Mouse (Mus musculus) thymus, postnatal 10 days (tissue): ENCODE measurements around the gene Hoxb9.

Experiments
- DNase-seq, 2 experiments: peaks; one replicate each; pipeline ENCODE4 v3.0.0; 2021; ENCODE audit warnings: low spot score in 2 of 2

Hoxb9 gene

GRCm38 (mm10) chr11:96313806-96314428 lies 42.7 kb downstream of the Hoxb9 start:
- no peak for DNase-seq

DNA sequence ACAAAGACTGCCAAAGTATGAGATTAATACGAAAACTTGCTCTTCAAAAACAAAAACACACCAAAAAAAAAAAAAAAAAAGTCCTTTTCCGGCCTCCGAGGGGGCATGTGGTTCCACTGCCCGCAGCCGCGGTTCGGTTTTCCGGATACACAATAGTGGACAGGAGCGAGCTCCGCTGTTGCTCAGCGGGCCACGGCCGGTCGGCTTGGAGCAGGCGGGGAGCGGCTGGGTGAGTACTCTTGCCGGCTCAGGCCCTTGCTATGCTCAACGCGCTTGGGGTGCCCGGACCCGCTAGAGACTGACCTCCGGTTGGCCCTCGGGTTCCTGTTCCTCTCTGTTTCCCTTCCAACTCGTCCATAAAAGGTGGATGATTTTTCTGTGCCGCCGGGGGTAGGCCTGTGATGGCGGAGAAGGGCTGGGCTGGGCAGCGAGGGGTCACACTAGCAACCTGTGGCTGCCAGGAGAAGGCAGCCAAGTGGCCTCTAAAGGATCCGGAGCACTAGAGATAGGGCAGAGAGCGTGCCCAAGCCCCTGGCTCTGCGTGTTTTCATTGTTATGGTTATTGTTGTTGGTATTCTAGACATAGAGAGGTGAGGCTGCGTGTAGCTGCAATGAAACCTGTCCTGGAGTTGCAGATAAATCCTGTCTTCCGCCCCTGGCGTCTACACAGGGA lies 43.5 kb downstream of the Hoxb9 start:
- DNase-seq = no peak

DNA sequence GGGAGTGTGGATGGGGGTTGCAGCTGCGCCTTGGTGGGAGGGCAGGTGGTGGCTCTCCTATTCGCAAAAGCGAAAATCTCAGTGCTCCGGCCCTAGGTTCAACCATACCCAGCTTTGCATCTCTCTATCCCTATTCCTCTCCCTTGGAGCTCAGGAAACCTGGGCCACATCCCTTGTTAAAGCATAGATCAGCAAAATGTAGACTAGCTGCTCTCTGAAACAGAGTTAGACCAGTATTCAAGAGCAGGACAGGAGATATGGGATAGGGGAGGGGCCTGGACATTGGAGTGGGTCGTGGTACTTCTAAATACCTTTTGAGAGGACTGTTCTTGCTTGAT lies 44.1 kb downstream of the Hoxb9 start:
- no peak for DNase-seq

DNA sequence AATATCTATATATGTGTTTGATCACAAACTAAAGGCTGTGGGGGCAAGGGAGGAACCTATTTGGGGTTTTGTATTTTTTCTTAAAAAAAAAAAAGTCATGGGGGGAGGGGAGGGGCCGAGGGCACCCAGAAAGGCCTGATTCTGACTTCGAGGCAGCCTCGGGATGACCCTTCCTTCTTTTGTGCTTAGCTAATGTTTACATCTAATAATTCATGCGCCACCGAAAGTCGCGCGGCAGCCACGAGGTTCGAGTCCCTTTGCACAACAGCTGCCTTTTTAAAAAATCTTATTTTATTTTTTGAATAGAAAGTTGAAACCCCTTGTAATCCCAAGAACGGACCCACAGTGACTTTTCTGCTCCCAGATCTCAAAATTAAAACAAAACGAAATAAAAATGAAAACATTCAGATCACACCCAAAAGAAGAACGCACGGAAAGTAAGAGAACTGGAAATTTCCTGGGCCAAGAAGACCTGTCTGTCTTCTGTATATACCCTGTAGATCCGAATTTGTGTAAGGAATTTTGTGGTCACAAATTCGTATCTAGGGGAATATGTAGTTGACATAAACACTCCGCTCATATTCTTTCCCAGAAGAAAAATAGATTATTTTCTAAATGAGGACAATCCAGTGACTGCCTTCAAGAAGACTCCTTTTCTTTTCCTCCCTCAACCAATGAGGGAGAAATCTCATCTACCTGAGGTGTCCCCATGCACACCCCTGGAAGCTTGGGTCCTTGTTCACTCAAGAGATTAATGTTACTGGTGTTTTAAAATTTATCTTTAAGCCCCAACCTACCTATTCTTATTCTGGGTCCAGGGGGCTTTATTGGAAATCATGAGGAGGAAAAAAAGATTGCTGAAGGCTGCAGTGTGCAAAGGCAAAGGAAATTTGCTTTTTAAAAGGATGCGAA lies 45.7 kb downstream of the Hoxb9 start:
- DNase-seq = no peak

DNA sequence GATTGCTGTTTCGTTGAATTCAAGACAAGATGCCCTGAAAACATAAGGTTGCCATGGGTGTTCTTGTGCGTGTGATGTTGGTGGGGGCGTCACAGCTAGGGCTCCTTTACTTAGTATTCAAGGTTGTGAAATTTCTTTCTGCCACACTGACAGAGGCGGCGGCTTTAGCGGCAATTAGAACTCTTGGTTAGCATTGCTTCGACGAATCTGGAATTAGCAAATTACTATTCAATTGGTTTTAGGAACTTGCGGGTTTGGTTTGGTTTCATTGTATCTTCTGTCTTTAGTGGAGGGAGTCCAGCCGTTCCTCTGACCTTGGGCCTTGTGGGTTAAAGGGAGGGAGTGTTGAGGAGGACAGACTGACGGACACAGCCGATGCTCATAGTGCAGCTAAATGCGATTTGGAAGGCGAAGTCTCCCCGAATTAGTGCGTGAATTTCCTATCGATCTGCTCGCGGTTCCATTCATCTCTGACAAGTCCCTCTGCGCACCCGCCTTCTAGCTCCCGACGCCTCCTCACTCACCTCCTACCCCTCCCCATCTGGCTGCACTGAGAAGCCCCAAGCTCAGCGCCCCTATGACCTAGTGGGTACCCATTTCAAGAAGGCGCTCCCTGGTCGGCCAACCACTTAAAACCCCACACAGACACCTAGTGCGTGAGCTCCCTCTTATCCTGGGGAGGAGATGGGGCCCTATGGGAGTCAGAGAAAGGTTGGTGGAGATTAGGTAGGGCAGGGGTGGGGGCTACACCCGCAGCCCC lies 46.5 kb downstream of the Hoxb9 start, which contains the start of gene Hoxb4:
Gene Hoxb4, plus strand, starts transcription at position 660 of the 760 bp plus-strand sequence.
- no peak for DNase-seq

DNA sequence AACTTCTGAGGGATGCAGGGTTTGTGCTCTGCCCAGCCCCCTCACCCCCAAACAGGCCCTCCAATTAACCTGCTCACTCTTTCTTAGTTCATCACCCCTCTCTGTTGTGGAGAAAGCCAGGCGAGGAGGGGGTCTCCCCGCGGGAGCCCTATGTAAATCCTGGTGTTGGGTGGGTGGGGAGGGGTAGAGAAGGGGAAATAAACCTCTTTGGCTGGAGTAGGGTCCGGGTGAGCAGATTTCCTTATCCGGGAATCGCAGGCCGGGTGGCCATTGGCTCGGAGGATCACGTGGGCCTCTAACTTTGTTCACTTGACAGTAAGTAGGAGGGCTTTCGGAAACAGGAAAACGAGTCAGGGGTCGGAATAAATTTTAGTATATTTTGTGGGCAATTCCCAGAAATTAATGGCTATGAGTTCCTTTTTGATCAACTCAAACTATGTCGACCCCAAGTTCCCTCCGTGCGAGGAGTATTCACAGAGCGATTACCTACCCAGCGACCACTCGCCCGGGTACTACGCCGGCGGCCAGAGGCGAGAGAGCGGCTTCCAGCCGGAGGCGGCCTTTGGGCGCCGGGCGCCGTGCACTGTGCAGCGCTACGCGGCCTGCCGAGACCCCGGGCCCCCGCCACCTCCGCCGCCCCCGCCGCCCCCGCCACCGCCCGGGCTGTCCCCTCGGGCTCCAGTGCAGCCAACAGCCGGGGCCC lies 47.3 kb downstream of the Hoxb9 start:
- DNase-seq = no peak

DNA sequence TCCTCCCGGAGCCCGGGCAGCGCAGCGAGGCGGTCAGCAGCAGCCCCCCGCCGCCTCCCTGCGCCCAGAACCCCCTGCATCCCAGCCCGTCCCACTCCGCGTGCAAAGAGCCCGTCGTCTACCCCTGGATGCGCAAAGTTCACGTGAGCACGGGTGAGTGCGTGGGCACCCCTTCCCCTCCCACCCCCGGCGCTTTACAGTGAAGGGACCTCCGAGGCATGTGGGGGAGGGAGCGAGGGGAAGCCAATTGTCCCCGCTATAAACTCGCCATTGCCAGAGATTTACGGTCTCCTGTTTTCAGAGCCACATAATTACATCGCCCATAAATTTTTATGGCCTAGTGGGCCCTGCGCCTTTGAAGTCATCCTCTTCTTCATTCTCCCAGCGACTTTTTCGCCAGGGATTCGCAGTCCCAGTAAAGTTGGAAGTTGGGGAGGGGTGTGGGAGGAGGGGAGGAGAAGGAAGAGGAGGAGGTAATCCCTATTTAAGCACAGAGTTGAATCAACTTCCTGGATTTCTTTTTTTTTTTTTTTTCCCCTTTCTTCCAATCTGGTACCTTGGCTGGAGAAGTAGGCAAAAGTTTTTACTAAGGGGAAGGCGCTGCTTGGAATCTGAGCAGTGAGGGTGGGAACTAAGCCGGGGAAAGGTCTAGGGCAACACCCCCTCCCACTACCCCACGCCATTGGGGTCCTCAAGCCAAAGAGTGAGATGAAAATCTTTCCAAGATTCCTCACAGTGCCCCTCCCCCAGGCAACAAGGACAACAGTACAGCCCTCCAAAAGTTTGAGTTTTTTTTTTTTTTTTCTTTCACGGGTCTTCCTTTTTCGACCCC lies 48.0 kb downstream of the Hoxb9 start:
- DNase-seq = no peak

DNA sequence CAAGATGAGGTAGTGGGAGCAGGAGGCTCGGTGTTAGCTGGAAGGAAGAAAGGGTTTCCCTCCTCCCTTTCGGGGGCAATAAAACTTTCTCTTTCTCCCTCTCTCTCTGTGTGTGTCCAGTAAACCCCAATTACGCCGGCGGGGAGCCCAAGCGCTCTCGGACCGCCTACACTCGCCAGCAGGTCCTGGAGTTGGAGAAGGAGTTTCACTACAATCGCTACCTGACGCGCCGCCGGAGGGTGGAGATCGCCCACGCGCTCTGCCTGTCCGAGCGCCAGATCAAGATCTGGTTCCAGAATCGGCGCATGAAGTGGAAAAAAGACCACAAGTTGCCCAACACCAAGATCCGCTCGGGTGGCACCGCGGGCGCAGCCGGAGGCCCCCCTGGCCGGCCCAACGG lies 48.7 kb downstream of the Hoxb9 start:
- DNase-seq = no peak

DNA sequence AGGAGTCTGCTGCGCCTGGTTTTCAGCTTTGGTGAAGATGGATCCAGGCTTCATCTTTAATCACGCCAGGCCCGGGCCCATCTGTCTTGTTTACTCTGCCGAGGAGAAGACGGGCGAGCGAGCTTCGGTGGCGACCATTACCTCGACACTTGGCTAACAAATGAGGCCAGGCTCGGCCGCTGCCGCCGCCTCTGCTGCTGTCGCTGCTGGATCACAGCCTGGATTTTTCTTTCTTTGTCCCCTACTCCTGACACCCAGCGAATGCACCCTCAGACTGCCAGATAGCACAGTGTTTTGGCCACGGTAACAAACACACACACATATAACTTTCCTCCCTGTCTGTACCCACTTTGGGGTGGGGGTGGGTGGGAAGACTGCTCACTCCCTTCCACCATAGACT lies 49.4 kb downstream of the Hoxb9 start:
- no peak for DNase-seq

GRCm38 (mm10) chr11:96321846-96322245 lies 50.6 kb downstream of the Hoxb9 start:
- DNase-seq = no peak

DNA sequence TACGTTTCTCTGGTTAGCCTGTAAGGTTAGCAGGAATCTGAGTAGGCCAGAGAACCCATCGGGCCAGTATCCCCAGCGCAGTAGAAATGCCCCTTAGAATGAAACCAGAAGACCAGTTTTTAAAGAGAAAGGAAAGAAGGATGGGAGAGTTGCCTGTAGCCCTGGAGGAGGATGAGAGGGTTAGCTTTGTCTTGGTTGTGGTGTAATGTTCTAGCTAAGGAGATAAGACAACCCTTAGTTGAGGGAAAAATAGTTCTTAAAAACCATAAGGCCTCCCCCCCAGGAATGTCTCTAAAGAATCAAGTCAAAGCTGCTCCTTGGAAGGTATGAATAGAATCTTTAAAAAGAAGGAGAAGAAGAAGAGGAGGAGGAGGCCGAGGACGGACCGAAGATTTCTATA lies 51.5 kb downstream of the Hoxb9 start:
- no peak for DNase-seq

DNA sequence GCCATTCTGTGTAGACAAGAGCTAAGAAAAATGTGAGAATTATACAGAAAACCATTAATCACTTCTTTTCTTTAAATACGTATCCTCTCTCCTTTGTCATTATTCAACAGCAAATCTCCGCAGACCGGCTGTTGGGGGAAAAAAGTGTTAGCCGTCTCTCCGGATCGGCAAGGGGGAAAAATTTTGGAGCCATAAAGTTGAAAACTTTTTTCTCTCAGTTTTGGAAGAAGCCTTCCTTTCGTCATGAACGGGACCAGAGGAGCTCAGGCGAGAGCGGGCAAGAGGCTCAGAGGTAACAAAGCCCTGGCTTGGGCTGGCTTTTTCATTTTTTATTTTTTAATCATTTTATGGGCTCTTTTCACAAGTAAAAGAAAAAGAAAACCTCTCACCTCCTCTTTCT lies 51.9 kb downstream of the Hoxb9 start, which contains the start of gene Hoxb3:
Gene Hoxb3, plus strand, starts transcription at position 173 of the 400 bp plus-strand sequence.
- DNase-seq = no peak

DNA sequence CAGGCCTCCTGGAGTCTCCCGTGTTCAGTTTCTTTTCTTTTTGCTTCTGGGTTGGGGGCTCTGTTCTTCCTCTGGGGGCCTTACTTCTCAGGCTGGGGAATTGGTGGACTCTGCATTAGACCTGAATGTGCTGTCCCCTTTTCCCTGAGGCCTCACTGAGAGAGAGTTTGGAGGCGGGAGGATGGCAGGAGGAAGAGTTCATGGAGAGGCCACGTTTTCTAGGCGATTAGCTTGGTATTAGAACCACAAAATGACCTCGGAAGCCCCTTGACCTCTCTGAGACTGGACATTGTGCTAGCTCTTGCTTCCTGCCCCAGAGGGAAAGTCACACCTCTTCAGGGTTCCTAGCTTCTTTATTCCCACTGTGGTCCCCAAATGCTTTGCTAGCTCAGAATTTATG lies 52.9 kb downstream of the Hoxb9 start:
- DNase-seq = no peak

DNA sequence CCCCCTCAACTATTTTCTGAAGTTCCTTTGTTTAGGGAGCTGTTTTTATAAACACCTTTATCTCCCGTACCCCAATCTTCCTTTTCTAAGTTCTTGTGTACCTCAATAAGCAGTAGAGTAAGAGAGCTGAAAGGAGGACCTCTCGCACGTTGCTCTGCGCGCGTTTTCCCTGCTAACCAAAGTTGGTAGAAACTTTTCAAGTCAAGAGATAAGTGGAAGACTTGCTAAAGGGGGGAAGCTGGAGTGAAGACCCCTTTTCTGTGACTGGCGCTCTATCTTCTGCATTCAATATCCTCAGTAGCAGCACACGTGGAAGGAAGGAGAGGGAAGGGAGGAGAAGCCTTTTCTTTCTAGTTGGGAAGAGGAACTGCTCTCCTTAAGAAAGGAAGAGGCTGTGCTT lies 53.7 kb downstream of the Hoxb9 start:
- no peak for DNase-seq

GRCm38 (mm10) chr11:96325747-96326212 lies 54.5 kb downstream of the Hoxb9 start:
- no peak for DNase-seq
